Mouse (Mus musculus): ENCODE data around the gene Lmtk3. TPM values are rescaled to one million over a fixed set of nuclear protein-coding genes. Genes with fewer than 3 reads are reported as not detected.

Lmtk3 gene
- polyA plus RNA-seq, 1 experiment from 2014 or later = 1.6 TPM

DNA sequence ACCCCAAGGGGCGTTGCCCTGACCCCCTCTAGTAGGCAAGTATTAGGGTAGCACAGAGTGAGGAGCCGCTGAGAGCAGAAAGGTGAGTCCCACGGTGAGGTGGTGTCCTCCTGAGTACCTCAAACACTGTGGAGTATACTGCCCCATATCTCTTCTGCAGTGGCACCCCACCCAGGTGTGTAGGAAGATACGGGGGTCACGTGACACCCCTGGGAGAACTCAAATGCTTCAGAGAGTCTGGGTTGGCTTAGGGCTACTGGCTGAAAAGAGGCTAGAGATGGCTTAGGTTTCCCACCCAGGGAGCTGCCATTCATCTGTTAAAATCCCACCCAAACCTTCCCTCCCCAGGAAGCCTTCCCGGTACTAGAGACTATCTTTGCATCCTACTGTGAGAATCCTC lies 13.4 kb downstream of the Lmtk3 start:
- H3K4me2 ChIP-seq = no peak overlapping the region

DNA sequence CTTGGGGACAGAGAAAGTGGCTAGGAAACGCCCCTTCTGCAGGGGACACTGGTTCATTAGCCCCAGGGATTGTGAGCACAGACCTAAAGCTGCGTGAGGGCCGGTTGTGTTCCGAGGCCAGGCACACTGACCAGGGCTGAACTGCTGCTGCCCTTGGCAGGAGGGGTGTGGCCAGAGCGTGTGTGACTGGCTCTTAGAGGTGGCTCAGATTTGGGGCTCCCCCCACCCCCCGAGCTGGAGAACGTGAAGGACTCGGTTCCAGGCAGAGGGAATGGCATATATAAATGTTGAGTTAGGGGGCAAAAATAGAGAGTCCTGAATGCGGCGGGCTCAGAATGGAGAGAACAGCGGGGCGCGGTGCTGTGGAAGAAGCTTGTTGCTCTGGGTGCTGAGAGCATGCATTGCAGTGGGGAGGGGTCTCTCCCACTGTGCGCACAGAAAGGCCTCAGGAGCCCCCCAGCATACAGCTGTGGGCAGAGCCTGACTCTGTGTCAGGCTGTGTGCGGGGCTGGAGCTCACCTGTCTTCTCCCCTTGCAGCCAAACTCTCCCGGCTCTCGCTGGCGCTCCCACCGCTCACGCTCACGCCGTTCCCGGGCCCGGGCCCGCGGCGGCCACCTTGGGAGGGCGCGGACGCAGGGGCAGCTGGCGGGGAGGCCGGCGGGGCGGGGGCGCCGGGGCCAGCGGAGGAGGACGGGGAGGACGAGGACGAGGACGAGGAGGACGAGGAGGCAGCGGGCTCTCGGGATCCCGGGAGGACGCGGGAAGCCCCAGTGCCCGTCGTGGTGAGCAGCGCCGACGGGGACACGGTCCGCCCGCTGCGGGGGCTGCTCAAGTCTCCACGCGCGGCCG lies 14.3 kb downstream of the Lmtk3 start:
- peaks cover 31% of the 10 kb centered on the region for H3K4me1 ChIP-seq
- H3K4me3 ChIP-seq = peak overlapping the region; percentile 48
- peaks cover 36% of the 10 kb centered on the region for H3K36me3 ChIP-seq
- no peak overlapping the region for H3K27ac ChIP-seq
- 3% methylated on average over 55 of the region's 60 CpGs for WGBS
- H3K4me2 ChIP-seq = peak overlapping the region; percentile 86
- no peak for ATAC-seq (ENCODE audit: insufficient number of reproducible peaks, low FRiP score, low TSS enrichment, low read depth)
- H3K9me3 ChIP-seq = no peaks in the 10 kb centered on the region
- H3K9ac ChIP-seq = peak overlapping the region; percentile 37
- peaks cover 19% of the 10 kb centered on the region for H3K27me3 ChIP-seq

More for the DNA sequence above, 13.4 kb downstream of the Lmtk3 start:
- no peak for ATAC-seq (ENCODE audit: insufficient number of reproducible peaks, low FRiP score, low TSS enrichment, low read depth)
- Histone ChIP-seq H3K4me1 (peaks cover 31% of the 10 kb centered on the region), H3K27ac (no peak overlapping the region), H3K9ac (no peak overlapping the region), H3K4me3 (no peak overlapping the region), H3K27me3 (peaks cover 19% of the 10 kb centered on the region), H3K36me3 (peaks cover 38% of the 10 kb centered on the region), H3K9me3 (no peaks in the 10 kb centered on the region)
- WGBS = 58% methylated on average over 6 of the region's 6 CpGs

DNA sequence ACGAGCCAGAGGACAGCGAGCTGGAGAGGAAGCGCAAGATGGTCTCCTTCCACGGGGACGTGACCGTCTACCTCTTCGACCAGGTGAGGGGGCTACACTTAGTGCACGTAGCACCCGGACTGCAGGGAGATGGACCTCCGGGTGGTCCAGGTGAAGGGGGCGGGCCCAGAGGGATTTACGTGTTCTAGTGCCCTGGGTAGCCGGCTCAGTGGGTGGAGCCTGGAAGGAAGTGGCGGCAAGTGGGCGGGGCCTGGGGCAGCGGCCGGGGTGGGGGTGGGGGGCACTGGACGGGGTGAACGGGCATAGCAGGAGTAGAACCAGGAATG lies 14.9 kb downstream of the Lmtk3 start:
- Histone ChIP-seq H3K9ac (peak overlapping the region; percentile 37), H3K4me3 (peak overlapping the region; percentile 48), H3K27ac (no peak overlapping the region), H3K4me2 (peak overlapping the region; percentile 86), H3K4me1 (peaks cover 31% of the 10 kb centered on the region), H3K27me3 (peaks cover 19% of the 10 kb centered on the region), H3K36me3 (peaks cover 34% of the 10 kb centered on the region), H3K9me3 (no peaks in the 10 kb centered on the region)
- ATAC-seq (ENCODE audit: insufficient number of reproducible peaks, low FRiP score, low TSS enrichment, low read depth) = no peak
- 3% methylated on average over 19 of the region's 19 CpGs for WGBS

DNA sequence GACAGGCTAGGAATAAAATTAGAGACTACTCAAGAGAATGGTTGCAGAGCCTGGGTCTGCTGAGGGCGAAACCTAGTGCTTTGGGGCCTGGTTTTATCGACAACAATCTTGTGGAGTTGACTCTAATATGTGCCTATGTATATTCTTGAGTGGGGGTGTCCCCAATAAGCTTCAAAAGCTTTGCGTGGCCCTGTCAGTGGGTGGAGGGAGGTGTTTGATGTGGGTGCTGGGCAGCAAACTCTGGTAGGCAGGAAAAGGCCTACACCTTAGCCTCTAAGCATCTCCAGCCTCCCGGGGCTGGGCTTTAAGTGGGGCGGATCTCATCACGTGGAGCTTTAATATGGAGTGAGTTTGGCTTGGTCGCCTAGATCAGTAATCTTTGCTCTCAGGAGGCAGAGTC lies 15.4 kb downstream of the Lmtk3 start:
- Histone ChIP-seq H3K27me3 (peaks cover 19% of the 10 kb centered on the region), H3K9ac (no peak overlapping the region), H3K4me3 (peak overlapping the region; percentile 48; the same call in 1 of the 2 replicates), H3K36me3 (peaks cover 33% of the 10 kb centered on the region), H3K9me3 (no peaks in the 10 kb centered on the region), H3K27ac (no peak overlapping the region), H3K4me1 (peaks cover 31% of the 10 kb centered on the region), H3K4me2 (peak overlapping the region; percentile 86; the same call in 1 of the 2 replicates)
- 57% methylated on average over 7 of the region's 7 CpGs for WGBS
- no peak for ATAC-seq (ENCODE audit: insufficient number of reproducible peaks, low FRiP score, low TSS enrichment, low read depth)

DNA sequence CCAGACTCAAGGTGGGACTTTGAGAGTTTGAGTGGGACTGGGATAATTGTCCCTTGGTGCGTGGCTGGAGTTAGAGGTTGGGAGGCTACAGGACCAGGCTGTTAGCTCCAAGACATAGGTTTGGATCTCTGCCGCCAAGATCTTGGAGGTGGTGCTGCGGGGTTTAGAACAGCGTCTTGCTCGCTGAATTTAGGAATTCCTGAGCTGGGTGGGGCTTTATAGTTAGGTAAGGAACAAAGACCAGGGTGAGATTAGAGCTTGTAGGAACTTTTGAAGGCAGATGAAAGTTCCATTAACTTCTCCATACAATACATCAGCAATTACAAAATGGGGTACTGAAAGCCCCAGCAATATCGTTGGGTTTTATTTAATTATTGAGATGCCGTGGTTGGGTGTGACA lies 16.5 kb downstream of the Lmtk3 start:
- H3K9ac ChIP-seq = no peak overlapping the region
- H3K4me3 ChIP-seq = peak overlapping the region; percentile 28
- no peak for ATAC-seq (ENCODE audit: insufficient number of reproducible peaks, low FRiP score, low TSS enrichment, low read depth)

DNA sequence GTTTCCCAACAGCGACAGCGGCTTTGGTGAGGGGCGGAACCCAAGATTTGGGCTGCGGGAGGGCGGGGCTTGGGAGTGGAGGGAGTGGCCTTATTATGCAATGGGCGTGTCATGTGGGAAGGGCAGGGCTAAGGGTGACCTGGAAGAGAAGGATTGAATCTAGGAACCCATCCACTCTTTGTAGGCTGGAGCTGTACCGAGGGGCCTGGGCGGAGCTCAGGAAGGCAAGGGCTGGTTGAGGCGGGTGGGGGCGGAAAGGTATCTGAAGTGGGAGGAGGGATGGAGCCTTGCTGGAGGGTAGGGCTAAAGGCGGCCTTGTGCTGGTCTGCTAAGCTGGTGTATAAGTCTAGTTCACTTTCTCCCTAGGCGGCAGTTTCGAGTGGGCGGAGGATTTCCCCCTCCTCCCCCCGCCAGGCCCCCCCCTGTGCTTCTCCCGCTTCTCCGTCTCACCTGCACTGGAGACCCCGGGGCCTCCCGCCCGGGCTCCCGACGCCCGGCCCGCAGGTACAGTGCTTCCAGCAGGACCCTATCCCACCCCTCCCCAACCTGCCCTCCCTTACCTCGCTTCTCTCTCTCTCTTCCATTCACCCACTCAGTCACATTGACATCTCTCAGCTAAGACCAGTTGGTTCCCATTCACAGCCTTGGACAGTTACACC lies 17.1 kb downstream of the Lmtk3 start:
- no peaks in the 10 kb centered on the region for H3K9me3 ChIP-seq
- peak; percentile 38; the same call in 1 of the 2 replicates for ATAC-seq (ENCODE audit: insufficient number of reproducible peaks, low FRiP score, low TSS enrichment, low read depth)
- peaks cover 31% of the 10 kb centered on the region for H3K4me1 ChIP-seq
- H3K9ac ChIP-seq = no peak overlapping the region
- H3K27me3 ChIP-seq = peaks cover 19% of the 10 kb centered on the region
- 16% methylated on average over 21 of the region's 25 CpGs for WGBS
- peak overlapping the region; percentile 43 for H3K4me2 ChIP-seq
- H3K4me3 ChIP-seq = peak overlapping the region; percentile 28
- peak overlapping the region; percentile 43 for H3K27ac ChIP-seq
- peaks cover 17% of the 10 kb centered on the region; the same call in 1 of the 2 replicates for H3K36me3 ChIP-seq

More for the DNA sequence above, 16.5 kb downstream of the Lmtk3 start:
- peaks cover 23% of the 10 kb centered on the region for H3K36me3 ChIP-seq
- H3K4me1 ChIP-seq = peaks cover 31% of the 10 kb centered on the region
- 33% methylated on average over 7 of the region's 7 CpGs for WGBS
- H3K27ac ChIP-seq = peak overlapping the region; percentile 22; the same call in 1 of the 2 replicates
- H3K4me2 ChIP-seq = peak overlapping the region; percentile 43
- H3K9me3 ChIP-seq = no peaks in the 10 kb centered on the region
- peaks cover 19% of the 10 kb centered on the region for H3K27me3 ChIP-seq

DNA sequence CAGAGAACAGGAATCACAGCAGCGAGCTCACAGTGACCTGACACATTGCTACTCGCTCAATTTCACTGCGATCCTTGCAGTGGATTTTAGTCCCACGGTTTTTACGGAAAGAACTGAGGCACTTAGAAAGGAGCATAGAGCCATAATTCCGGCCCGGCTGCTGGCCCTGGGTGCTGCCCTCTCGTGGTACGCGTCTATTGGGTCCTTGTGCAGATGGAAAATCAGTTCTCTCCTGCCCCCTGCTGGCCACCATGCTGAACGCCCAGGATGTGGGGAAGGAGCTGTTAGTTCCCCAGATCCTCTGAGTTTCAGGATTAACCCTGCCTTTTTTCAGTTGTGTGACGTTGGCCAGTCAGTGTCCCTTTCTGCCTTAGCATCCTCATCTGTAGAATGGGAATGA lies 17.8 kb downstream of the Lmtk3 start:
- H3K27ac ChIP-seq = peak overlapping the region; percentile 43; the same call in 1 of the 2 replicates
- H3K27me3 ChIP-seq = peaks cover 19% of the 10 kb centered on the region
- H3K4me3 ChIP-seq = peak overlapping the region; percentile 28
- no peak overlapping the region for H3K9ac ChIP-seq
- peak overlapping the region; percentile 43 for H3K4me2 ChIP-seq
- peaks cover 31% of the 10 kb centered on the region for H3K4me1 ChIP-seq
- H3K9me3 ChIP-seq = no peaks in the 10 kb centered on the region
- 2% methylated on average over 12 of the region's 12 CpGs for WGBS
- H3K36me3 ChIP-seq = peaks cover 22% of the 10 kb centered on the region
- no peak for ATAC-seq (ENCODE audit: insufficient number of reproducible peaks, low FRiP score, low TSS enrichment, low read depth)

DNA sequence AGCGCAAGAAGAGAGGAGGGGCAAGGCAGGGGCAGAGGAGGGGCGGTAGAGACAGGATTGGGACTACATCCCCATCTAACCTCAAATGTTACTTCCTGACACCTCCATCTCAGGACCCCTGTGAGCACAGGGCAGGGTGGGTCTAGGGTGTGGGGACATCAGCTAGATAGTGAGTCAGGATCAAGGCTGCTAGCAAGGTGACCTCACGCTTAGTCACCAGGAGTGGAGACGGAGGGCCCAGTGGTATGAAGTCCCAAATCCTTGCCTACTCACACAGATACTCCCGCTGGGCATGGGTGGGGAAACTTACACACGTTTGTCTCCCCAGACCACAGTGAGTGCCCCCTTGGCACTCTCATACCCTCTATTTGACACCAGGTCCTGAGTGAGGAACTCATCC lies 19.0 kb downstream of the Lmtk3 start:
- H3K36me3 ChIP-seq = peaks cover 34% of the 10 kb centered on the region
- no peak for ATAC-seq (ENCODE audit: insufficient number of reproducible peaks, low FRiP score, low TSS enrichment, low read depth)
- peaks cover 11% of the 10 kb centered on the region for H3K27me3 ChIP-seq
- no peak overlapping the region for H3K27ac ChIP-seq
- no peak overlapping the region for H3K4me3 ChIP-seq
- no peaks in the 10 kb centered on the region for H3K9me3 ChIP-seq
- peaks cover 28% of the 10 kb centered on the region for H3K4me1 ChIP-seq
- WGBS = 88% methylated on average over 6 of the region's 6 CpGs
- H3K9ac ChIP-seq = no peak overlapping the region
- H3K4me2 ChIP-seq = no peak overlapping the region

DNA sequence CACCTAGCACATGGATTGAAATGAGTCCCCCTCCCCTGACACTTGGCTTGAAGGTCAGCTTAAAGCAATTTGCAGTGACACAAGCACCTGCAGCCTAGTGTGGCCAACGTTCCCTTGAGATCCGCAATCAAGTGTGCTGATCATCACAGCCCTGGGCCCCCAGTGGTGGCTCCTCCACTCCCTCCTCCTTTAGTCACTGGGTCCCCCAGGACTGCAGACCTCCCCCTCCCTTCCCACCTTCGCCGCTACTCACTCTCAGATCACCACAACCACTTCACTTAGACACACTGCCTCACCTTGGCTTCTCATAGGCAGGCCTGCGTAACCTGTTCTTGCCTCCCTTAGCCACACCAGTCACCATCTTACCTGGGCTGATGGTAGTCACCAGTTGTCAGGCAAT lies 22.4 kb downstream of the Lmtk3 start:
- no peak overlapping the region for H3K4me3 ChIP-seq
- ATAC-seq (ENCODE audit: insufficient number of reproducible peaks, low FRiP score, low TSS enrichment, low read depth) = no peak
- WGBS = 59% methylated on average over 5 of the region's 5 CpGs
- H3K36me3 ChIP-seq = peaks cover 68% of the 10 kb centered on the region
- H3K9me3 ChIP-seq = no peaks in the 10 kb centered on the region
- H3K27ac ChIP-seq = no peak overlapping the region
- peaks cover 17% of the 10 kb centered on the region for H3K4me1 ChIP-seq
- H3K9ac ChIP-seq = no peak overlapping the region
- H3K4me2 ChIP-seq = no peak overlapping the region
- H3K27me3 ChIP-seq = no peaks in the 10 kb centered on the region

DNA sequence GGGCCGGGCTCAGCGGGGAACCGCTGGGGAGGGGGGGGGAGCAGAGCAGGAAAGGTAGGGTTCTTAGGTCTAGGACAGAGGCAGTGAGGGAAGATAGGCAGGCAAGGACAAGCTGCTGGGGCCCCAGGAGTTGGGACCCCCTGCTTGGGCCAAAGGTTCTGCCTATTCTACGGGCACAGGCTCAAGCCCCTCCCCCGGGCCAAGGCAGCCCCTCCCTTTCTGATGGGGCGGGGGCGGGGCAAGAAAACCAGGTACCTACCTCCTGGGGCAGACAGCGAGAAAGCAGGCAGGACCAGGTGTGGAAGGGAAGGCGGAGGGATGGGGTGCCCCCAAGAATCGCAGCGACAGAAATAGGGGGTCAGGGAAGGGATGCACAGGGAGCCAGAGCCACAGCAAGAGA lies 24.9 kb downstream of the Lmtk3 start:
- H3K4me2 ChIP-seq = no peak overlapping the region
- no peaks in the 10 kb centered on the region for H3K9me3 ChIP-seq
- 42% methylated on average over 9 of the region's 11 CpGs for WGBS
- H3K4me3 ChIP-seq = no peak overlapping the region
- no peak overlapping the region for H3K9ac ChIP-seq
- no peak for ATAC-seq (ENCODE audit: insufficient number of reproducible peaks, low FRiP score, low TSS enrichment, low read depth)
- H3K4me1 ChIP-seq = peaks cover 26% of the 10 kb centered on the region
- no peaks in the 10 kb centered on the region for H3K27me3 ChIP-seq
- peaks cover 76% of the 10 kb centered on the region for H3K36me3 ChIP-seq
- 0 out of 2 replicates have a peak overlapping the region, but pooled peaks have one; percentile 5 for H3K27ac ChIP-seq

DNA sequence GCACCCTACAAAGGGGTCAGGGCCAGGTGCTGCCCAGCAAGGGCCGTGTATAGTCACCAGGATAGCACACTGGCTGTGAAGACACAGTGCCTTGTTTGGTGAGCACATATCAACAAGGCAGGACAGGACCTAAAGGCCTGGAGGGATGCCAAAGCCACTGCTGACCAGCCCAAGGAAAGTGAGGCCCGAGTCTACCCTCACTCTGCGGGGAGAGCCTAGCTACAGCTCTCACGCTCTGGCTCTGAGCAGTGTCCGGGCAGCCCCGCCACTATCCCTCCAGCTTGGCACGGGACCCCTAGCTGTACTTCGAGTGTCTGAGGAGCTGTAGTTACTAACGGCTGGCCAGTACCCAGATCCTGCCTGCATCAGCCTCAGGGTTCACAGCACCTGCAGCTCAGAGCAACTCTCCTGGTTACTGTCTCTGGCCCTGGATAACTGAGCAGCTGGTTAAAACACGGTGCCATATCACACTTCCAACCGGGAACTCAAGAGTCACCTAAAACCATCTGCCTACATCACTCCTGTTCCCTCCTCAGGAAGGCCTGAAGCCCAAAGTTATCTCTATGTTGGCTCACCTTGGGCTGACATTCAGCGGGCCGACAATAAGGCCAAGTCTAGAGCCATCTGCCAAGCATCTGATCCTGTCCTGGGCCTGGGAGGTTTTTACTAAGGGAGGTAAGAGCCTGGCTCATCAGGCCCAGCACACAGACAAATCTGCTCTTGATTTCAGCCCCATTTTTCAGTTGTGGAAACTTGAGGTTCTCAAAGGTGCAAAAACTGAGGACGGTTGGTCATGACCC lies 25.9 kb downstream of the Lmtk3 start:
- no peak for ATAC-seq (ENCODE audit: insufficient number of reproducible peaks, low FRiP score, low TSS enrichment, low read depth)
- H3K27ac ChIP-seq = peak overlapping the region; percentile 5; the same call in 1 of the 2 replicates
- no peak overlapping the region for H3K9ac ChIP-seq
- WGBS = 88% methylated on average over 14 of the region's 14 CpGs
- no peak overlapping the region for H3K4me3 ChIP-seq
- no peaks in the 10 kb centered on the region for H3K9me3 ChIP-seq
- H3K4me1 ChIP-seq = peaks cover 26% of the 10 kb centered on the region
- H3K36me3 ChIP-seq = peaks cover 72% of the 10 kb centered on the region
- H3K27me3 ChIP-seq = no peaks in the 10 kb centered on the region
- no peak overlapping the region for H3K4me2 ChIP-seq
